Mouse (Mus musculus): ENCODE data around the gene Pard3b. TPM values are rescaled to one million over a fixed set of nuclear protein-coding genes. Genes with fewer than 3 reads are reported as not detected.
"Not testable (repeated sequence)": the region's sequence is repeated elsewhere in the genome, so short reads cannot be mapped to it uniquely, and the experiment has no call there.

Gene Pard3b
- polyA plus RNA-seq, 1 experiment, result 0.71 TPM

GRCm38 (mm10) chr1:62598551-62598950 lies 959.9 kb downstream of the Pard3b start:
- Histone ChIP-seq H3K4me1 (replicated peaks; ENCODE audit: control insufficient read depth, insufficient read depth, low read length) (no peaks in the 10 kb centered on the region), H3K27ac (ENCODE audit: control insufficient read depth, insufficient read depth, low read length) (no peak overlapping the region), H3K36me3 (ENCODE audit: control insufficient read depth, insufficient read depth, low read length) (no peaks in the 10 kb centered on the region), H3K27me3 (ENCODE audit: control insufficient read depth, insufficient read depth, low read length) (no peaks in the 10 kb centered on the region), H3K4me3 (ENCODE audit: control insufficient read depth, insufficient read depth, low read length) (no peak overlapping the region)
- whole genome bisulfite sequencing, result 95% methylated on average over 5 of the region's 5 CpGs
- DNase-seq, result no peak
- TF ChIP-seq POLR2A (IDR thresholded peaks at IDR 0.05; ENCODE audit: control insufficient read depth, extremely low read depth, insufficient read depth, low read length, poor library complexity), result no peak
- TF ChIP-seq CTCF (IDR thresholded peaks at IDR 0.05; ENCODE audit: borderline replicate concordance, control insufficient read depth, extremely low read depth, insufficient read depth, low read length, poor library complexity), result no peak

GRCm38 (mm10) chr1:62604644-62605043 lies 966.0 kb downstream of the Pard3b start:
- not testable (repeated sequence) for H3K4me1 ChIP-seq (replicated peaks; ENCODE audit: control insufficient read depth, insufficient read depth, low read length); H3K27ac ChIP-seq (ENCODE audit: control insufficient read depth, insufficient read depth, low read length); H3K36me3 ChIP-seq (ENCODE audit: control insufficient read depth, insufficient read depth, low read length); DNase-seq; H3K4me3 ChIP-seq (ENCODE audit: control insufficient read depth, insufficient read depth, low read length); H3K27me3 ChIP-seq (ENCODE audit: control insufficient read depth, insufficient read depth, low read length)
- WGBS, result 100% methylated on average over 1 of the region's 1 CpGs

GRCm38 (mm10) chr1:62618109-62618665 lies 979.6 kb downstream of the Pard3b start:
- no peak for DNase-seq
- TF ChIP-seq POLR2A (IDR thresholded peaks at IDR 0.05; ENCODE audit: control insufficient read depth, extremely low read depth, insufficient read depth, low read length, poor library complexity) (no peak), CTCF (IDR thresholded peaks at IDR 0.05; ENCODE audit: borderline replicate concordance, control insufficient read depth, extremely low read depth, insufficient read depth, low read length, poor library complexity) (no peak)
- Histone ChIP-seq H3K4me3 (ENCODE audit: control insufficient read depth, insufficient read depth, low read length) (no peak overlapping the region), H3K36me3 (ENCODE audit: control insufficient read depth, insufficient read depth, low read length) (no peaks in the 10 kb centered on the region), H3K4me1 (replicated peaks; ENCODE audit: control insufficient read depth, insufficient read depth, low read length) (no peaks in the 10 kb centered on the region), H3K27ac (ENCODE audit: control insufficient read depth, insufficient read depth, low read length) (no peak overlapping the region), H3K27me3 (ENCODE audit: control insufficient read depth, insufficient read depth, low read length) (no peaks in the 10 kb centered on the region)
- WGBS, result 83% methylated on average over 3 of the region's 3 CpGs

- Histone ChIP-seq H3K4me1 (replicated peaks; ENCODE audit: control insufficient read depth, insufficient read depth, low read length) (no peaks in the 10 kb centered on the region), H3K4me3 (ENCODE audit: control insufficient read depth, insufficient read depth, low read length) (no peak overlapping the region), H3K27ac (ENCODE audit: control insufficient read depth, insufficient read depth, low read length) (no peak overlapping the region), H3K27me3 (ENCODE audit: control insufficient read depth, insufficient read depth, low read length) (no peaks in the 10 kb centered on the region), H3K36me3 (ENCODE audit: control insufficient read depth, insufficient read depth, low read length) (no peaks in the 10 kb centered on the region)
- DNase-seq, result no peak
- 88% methylated on average over 5 of the region's 5 CpGs for WGBS
- TF ChIP-seq POLR2A (IDR thresholded peaks at IDR 0.05; ENCODE audit: control insufficient read depth, extremely low read depth, insufficient read depth, low read length, poor library complexity), result no peak
Observed at GRCm38 (mm10) chr1:62619456-62619855, 980.8 kb downstream of the Pard3b start.

- no peak for DNase-seq
- Histone ChIP-seq H3K27me3 (ENCODE audit: control insufficient read depth, insufficient read depth, low read length) (no peaks in the 10 kb centered on the region), H3K4me1 (replicated peaks; ENCODE audit: control insufficient read depth, insufficient read depth, low read length) (no peaks in the 10 kb centered on the region), H3K36me3 (ENCODE audit: control insufficient read depth, insufficient read depth, low read length) (no peaks in the 10 kb centered on the region), H3K27ac (ENCODE audit: control insufficient read depth, insufficient read depth, low read length) (no peak overlapping the region), H3K4me3 (ENCODE audit: control insufficient read depth, insufficient read depth, low read length) (no peak overlapping the region)
- 76% methylated on average over 1 of the region's 1 CpGs for WGBS
- TF ChIP-seq CTCF (IDR thresholded peaks at IDR 0.05; ENCODE audit: borderline replicate concordance, control insufficient read depth, extremely low read depth, insufficient read depth, low read length, poor library complexity), result no peak
- no peak for TF ChIP-seq POLR2A (IDR thresholded peaks at IDR 0.05; ENCODE audit: control insufficient read depth, extremely low read depth, insufficient read depth, low read length, poor library complexity)
Observed at GRCm38 (mm10) chr1:62622447-62622846, 983.8 kb downstream of the Pard3b start.

- Histone ChIP-seq H3K27me3 (ENCODE audit: control insufficient read depth, insufficient read depth, low read length) (no peaks in the 10 kb centered on the region), H3K36me3 (ENCODE audit: control insufficient read depth, insufficient read depth, low read length) (no peaks in the 10 kb centered on the region), H3K27ac (ENCODE audit: control insufficient read depth, insufficient read depth, low read length) (no peak overlapping the region), H3K4me1 (replicated peaks; ENCODE audit: control insufficient read depth, insufficient read depth, low read length) (no peaks in the 10 kb centered on the region), H3K4me3 (ENCODE audit: control insufficient read depth, insufficient read depth, low read length) (no peak overlapping the region)
- TF ChIP-seq POLR2A (IDR thresholded peaks at IDR 0.05; ENCODE audit: control insufficient read depth, extremely low read depth, insufficient read depth, low read length, poor library complexity), result no peak
- no peak for TF ChIP-seq CTCF (IDR thresholded peaks at IDR 0.05; ENCODE audit: borderline replicate concordance, control insufficient read depth, extremely low read depth, insufficient read depth, low read length, poor library complexity)
- DNase-seq, result no peak
- WGBS, result 96% methylated on average over 2 of the region's 2 CpGs
Observed at GRCm38 (mm10) chr1:62624166-62624565, 985.5 kb downstream of the Pard3b start.

GRCm38 (mm10) chr1:62624836-62625235 lies 986.2 kb downstream of the Pard3b start:
- DNase-seq, result no peak
- WGBS, result 92% methylated on average over 6 of the region's 6 CpGs
- TF ChIP-seq CTCF (IDR thresholded peaks at IDR 0.05; ENCODE audit: borderline replicate concordance, control insufficient read depth, extremely low read depth, insufficient read depth, low read length, poor library complexity), result no peak
- no peak for TF ChIP-seq POLR2A (IDR thresholded peaks at IDR 0.05; ENCODE audit: control insufficient read depth, extremely low read depth, insufficient read depth, low read length, poor library complexity)

More at GRCm38 (mm10) chr1:62624836-62625235, 986.2 kb downstream of the Pard3b start:
- Histone ChIP-seq H3K27me3 (ENCODE audit: control insufficient read depth, insufficient read depth, low read length) (no peaks in the 10 kb centered on the region), H3K4me1 (replicated peaks; ENCODE audit: control insufficient read depth, insufficient read depth, low read length) (no peaks in the 10 kb centered on the region), H3K4me3 (ENCODE audit: control insufficient read depth, insufficient read depth, low read length) (no peak overlapping the region), H3K27ac (ENCODE audit: control insufficient read depth, insufficient read depth, low read length) (no peak overlapping the region), H3K36me3 (ENCODE audit: control insufficient read depth, insufficient read depth, low read length) (no peaks in the 10 kb centered on the region)

Data from thymus, adult 2 months (tissue).